Comparison of ENCODE assay signal across 25 mouse cellular contexts in the genomic region with DNA sequence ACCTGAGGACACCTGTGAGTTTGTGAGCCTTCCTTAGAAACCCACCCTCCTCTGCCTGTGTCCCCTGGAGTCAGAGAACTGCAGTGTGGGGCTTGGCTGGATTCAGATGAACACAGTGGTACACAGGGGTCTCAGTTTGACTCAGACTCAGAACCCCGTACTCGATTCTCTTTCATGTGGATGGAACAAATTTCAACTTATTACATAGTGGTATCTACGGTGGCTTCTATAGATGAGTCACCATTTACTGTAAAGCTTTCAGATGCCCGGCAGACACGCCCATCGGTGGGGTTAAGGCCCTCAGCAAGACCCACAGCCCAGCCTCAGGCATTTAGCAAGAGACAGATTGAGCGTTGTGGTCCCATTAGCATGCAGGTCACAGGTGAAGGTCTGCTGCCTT.
DNase-seq lines count a peak whose midpoint lies in the region; ATAC-seq lines count a peak whose summit lies in the region.
"Had no signal": no experiment of that assay in that cellular context is flagged by ENCODE, and none has a peak within 500 bp of the region (broad histone marks: within the 10 kb centered on the region; RNA-seq: fewer than 3 reads in every experiment).

No protein-coding gene starts in this region.

- 83% methylated on average over 7 of the region's 7 CpGs for WGBS in hindbrain, embryonic 15.5 days
- WGBS in hindbrain, embryonic 10.5 days, result 95% methylated on average over 7 of the region's 7 CpGs
- 76% methylated on average over 7 of the region's 7 CpGs for WGBS in heart, embryonic 11.5 days (ENCODE audit: insufficient replicate concordance)

- H3K4me1 ChIP-seq in hindbrain, embryonic 15.5 days (replicated peaks), result peaks cover 12% of the 10 kb centered on the region
- H3K4me1 ChIP-seq in hindbrain, embryonic 10.5 days (replicated peaks), result peaks cover 10% of the 10 kb centered on the region
- H3K4me1 ChIP-seq in heart, embryonic 11.5 days (ENCODE audit: control insufficient read depth, insufficient read depth, low read length), result no peaks in the 10 kb centered on the region
- H3K4me1 ChIP-seq: intestine, embryonic 15.5 days had no signal

- no peaks in the 10 kb centered on the region for H3K36me3 ChIP-seq in hindbrain, embryonic 15.5 days
- peaks cover 30% of the 10 kb centered on the region for H3K36me3 ChIP-seq in hindbrain, embryonic 10.5 days
- H3K36me3 ChIP-seq in heart, embryonic 11.5 days (ENCODE audit: control insufficient read depth, insufficient read depth, low read length), result no peaks in the 10 kb centered on the region
- H3K36me3 ChIP-seq: intestine, embryonic 15.5 days had no signal

- no peak for ATAC-seq in hindbrain, embryonic 15.5 days (ENCODE audit: low FRiP score, low read depth)
- ATAC-seq in inflammation-experienced regulatory T-cells, adult 6 months, result peak; percentile 88
- ATAC-seq in megakaryocyte, adult 5-6 weeks (ENCODE audit: poor library complexity, severe bottlenecking), result no peak
- no peak for ATAC-seq in heart, embryonic 11.5 days (replicated peaks; ENCODE audit: insufficient number of reproducible peaks, low FRiP score, low TSS enrichment)
- ATAC-seq: forebrain, embryonic 14.5 days; forebrain, postnatal 0 days; hindbrain, postnatal 0 days; intestine, embryonic 15.5 days had no signal

- no peak overlapping the region for H3K9ac ChIP-seq in hindbrain, embryonic 15.5 days
- H3K9ac ChIP-seq in heart, embryonic 11.5 days (ENCODE audit: low read depth, low read length), result no peak overlapping the region
- H3K9ac ChIP-seq: embryonic facial prominence, embryonic 12.5 days; embryonic facial prominence, embryonic 15.5 days; forebrain, postnatal 0 days; hindbrain, embryonic 13.5 days; intestine, embryonic 15.5 days had no signal

- no peaks in the 10 kb centered on the region for H3K27me3 ChIP-seq in hindbrain, embryonic 15.5 days
- H3K27me3 ChIP-seq in hindbrain, embryonic 10.5 days (ENCODE audit: insufficient read depth, poor library complexity, severe bottlenecking), result no peaks in the 10 kb centered on the region
- H3K27me3 ChIP-seq in heart, embryonic 11.5 days (ENCODE audit: control insufficient read depth, insufficient read depth, low read length), result no peaks in the 10 kb centered on the region
- H3K27me3 ChIP-seq: embryonic facial prominence, embryonic 12.5 days; embryonic facial prominence, embryonic 15.5 days; hindbrain, embryonic 13.5 days; intestine, embryonic 15.5 days had no signal

- DNase-seq in hindbrain, embryonic 10.5 days (ENCODE audit: low spot score), result no peak
- DNase-seq in CD4-positive, CD25-positive, alpha-beta regulatory T cell, adult 2 months (ENCODE audit: low read depth, low spot score), result peak; percentile 44
- DNase-seq in ES-CJ7 (ENCODE audit: low read depth, low spot score), result peak; percentile 19
- no peak for DNase-seq in layer of hippocampus, adult 11-12 months (ENCODE audit: low spot score)
- DNase-seq: adrenal gland, postnatal 10 days; adrenal gland, postnatal 36 days; B cell, adult 2 months; cerebellum, adult 18-20 months; cerebellum, adult 9-10 months; cerebellum, postnatal 14 days; forebrain, postnatal 0 days; gastrocnemius, adult 2 months; gastrocnemius, postnatal 14 days; heart, adult 18-20 months; kidney, adult 11 months had no signal

- H3K4me3 ChIP-seq in hindbrain, embryonic 15.5 days, result no peak overlapping the region
- H3K4me3 ChIP-seq in hindbrain, embryonic 10.5 days, result no peak overlapping the region
- no peak overlapping the region for H3K4me3 ChIP-seq in heart, embryonic 11.5 days (ENCODE audit: low read depth, low read length)
- H3K4me3 ChIP-seq: embryonic facial prominence, embryonic 12.5 days; embryonic facial prominence, embryonic 15.5 days; gastrocnemius, adult 2 months; hindbrain, embryonic 13.5 days; intestine, embryonic 15.5 days had no signal

- H3K4me2 ChIP-seq in hindbrain, embryonic 15.5 days, result no peak overlapping the region
- no peak overlapping the region for H3K4me2 ChIP-seq in heart, embryonic 11.5 days
- H3K4me2 ChIP-seq: embryonic facial prominence, embryonic 12.5 days; embryonic facial prominence, embryonic 15.5 days; hindbrain, embryonic 13.5 days; intestine, embryonic 15.5 days had no signal

- peak overlapping the region; percentile 20; the same call in 1 of the 2 replicates for H3K27ac ChIP-seq in hindbrain, embryonic 15.5 days (replicated peaks)
- no peak overlapping the region for H3K27ac ChIP-seq in hindbrain, embryonic 10.5 days
- no peak overlapping the region for H3K27ac ChIP-seq in heart, embryonic 11.5 days (ENCODE audit: low read depth, low read length)
- H3K27ac ChIP-seq: embryonic facial prominence, embryonic 12.5 days; embryonic facial prominence, embryonic 15.5 days; gastrocnemius, adult 2 months; hindbrain, postnatal 0 days; intestine, embryonic 15.5 days had no signal

- no peaks in the 10 kb centered on the region for H3K9me3 ChIP-seq in hindbrain, embryonic 15.5 days
- H3K9me3 ChIP-seq in hindbrain, embryonic 10.5 days, result 0 out of 2 replicates have a peak, but pooled peaks cover 6% of the 10 kb centered on the region
- no peaks in the 10 kb centered on the region for H3K9me3 ChIP-seq in heart, embryonic 11.5 days (replicated peaks; ENCODE audit: control insufficient read depth, low read length)
- H3K9me3 ChIP-seq: embryonic facial prominence, embryonic 12.5 days; embryonic facial prominence, embryonic 15.5 days; intestine, embryonic 15.5 days had no signal

Comparison
In these comparisons a context has a peak if more than half of its experiments do, and no peak if none do; other contexts are left out.
1. DNase-seq: peak in CD4-positive, CD25-positive, alpha-beta regulatory T cell, adult 2 months (single experiment) and ES-CJ7 (single experiment); none in hindbrain, embryonic 10.5 days (single experiment) and layer of hippocampus, adult 11-12 months (single experiment).